Mouse (Mus musculus) kidney, adult 2 months (tissue): ENCODE results near the gene Gnb5. TPM values are rescaled to one million over a fixed set of nuclear protein-coding genes. Genes with fewer than 3 reads are reported as not detected.

ENCODE experiments used
- DNase-seq: peaks from one replicate; pipeline ENCODE4 v3.0.0; 2021
- H3K27ac ChIP-seq: fragments of 200-500 bp; 2 replicates; pipeline ENCODE4 v1.5.1; 2012; ENCODE audit warnings: low read depth, low read length, control low read depth, inconsistent platforms; ENCODE audit not compliant: insufficient read depth
- H3K27me3 ChIP-seq: fragments of 200-500 bp; replicated peaks from 2 replicates; pipeline ENCODE4 v1.6.1; 2012; ENCODE audit warnings: mild to moderate bottlenecking, moderate library complexity, low read length, inconsistent platforms; ENCODE audit not compliant: control insufficient read depth, insufficient read depth
- H3K36me3 ChIP-seq: fragments of 200-500 bp; 2 replicates; pipeline ENCODE4 v1.6.1; 2012; ENCODE audit warnings: mild to moderate bottlenecking, moderate library complexity, low read length, inconsistent platforms; ENCODE audit not compliant: control insufficient read depth, insufficient read depth
- H3K4me1 ChIP-seq: fragments of 200-500 bp; 2 replicates; pipeline ENCODE4 v1.6.1; 2011; ENCODE audit warnings: low read length; ENCODE audit not compliant: control insufficient read depth, insufficient read depth
- H3K4me3 ChIP-seq: fragments of 200-500 bp; 2 replicates; pipeline ENCODE4 v1.5.1; 2011; ENCODE audit warnings: mild to moderate bottlenecking, low read depth, low read length, control low read depth; ENCODE audit not compliant: insufficient read depth
- CTCF ChIP-seq: fragments of 200-500 bp; conservative IDR thresholded peaks from 2 replicates; pipeline ENCODE4 v1.5.1; 2011; ENCODE audit warnings: low read depth, mild to moderate bottlenecking, control low read depth, low read length, moderate library complexity, mixed read lengths; ENCODE audit not compliant: insufficient read depth, insufficient read length
- POLR2A ChIP-seq: fragments of 200-500 bp; IDR thresholded peaks from one replicate; pipeline ENCODE4 v1.6.1; 2011; ENCODE audit warnings: low read depth, low read length, control low read depth
- WGBS: fragments of 180-500 bp; shearing (Covaris S2); methylation state at CpG from one replicate; pipeline ENCODE4 v1.1.7; 2018; 5-methylcytosine and 5-hydroxymethylcytosine counted together
- polyA plus RNA-seq: library from polyadenylated mRNA; depleted of rRNA; stranded (reverse); fragments of >200 nt; gene quantifications from 2 replicates; pipeline ENCODE4 v1.2.3, GENCODE M21; 2012

Gnb5 gene
- polyA plus RNA-seq, 1 experiment: 18.0 TPM

DNA sequence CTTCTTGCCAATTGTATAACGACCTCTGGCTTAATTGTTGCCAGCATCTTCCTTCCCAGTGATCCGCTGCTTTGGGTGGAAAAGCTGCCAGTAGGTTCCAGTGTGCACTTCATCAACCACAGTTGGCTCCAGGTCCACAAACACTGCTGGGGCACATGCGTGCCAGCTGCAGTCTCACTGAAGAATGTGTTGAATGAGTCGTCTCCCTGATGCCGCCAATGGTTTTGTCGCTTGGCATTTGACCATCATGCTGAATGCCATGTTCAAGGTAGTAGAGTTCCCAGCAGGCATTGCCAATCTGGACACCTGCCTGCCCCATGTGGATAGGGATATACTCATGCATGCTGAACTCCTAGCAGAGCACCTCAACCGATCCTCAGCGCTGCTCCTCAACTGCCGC, 69.5 kb downstream of the Gnb5 start:
- DNase-seq: no peak
- H3K27me3 ChIP-seq: no peaks in the 10 kb centered on the region
- H3K4me1 ChIP-seq: no peaks in the 10 kb centered on the region
- H3K36me3 ChIP-seq: no peaks in the 10 kb centered on the region
- H3K4me3 ChIP-seq: no peak overlapping the region
- 94% methylated on average over 9 of the region's 9 CpGs for whole genome bisulfite sequencing
- TF ChIP-seq POLR2A (no peak), CTCF (no peak)
- no peak overlapping the region for H3K27ac ChIP-seq

DNA sequence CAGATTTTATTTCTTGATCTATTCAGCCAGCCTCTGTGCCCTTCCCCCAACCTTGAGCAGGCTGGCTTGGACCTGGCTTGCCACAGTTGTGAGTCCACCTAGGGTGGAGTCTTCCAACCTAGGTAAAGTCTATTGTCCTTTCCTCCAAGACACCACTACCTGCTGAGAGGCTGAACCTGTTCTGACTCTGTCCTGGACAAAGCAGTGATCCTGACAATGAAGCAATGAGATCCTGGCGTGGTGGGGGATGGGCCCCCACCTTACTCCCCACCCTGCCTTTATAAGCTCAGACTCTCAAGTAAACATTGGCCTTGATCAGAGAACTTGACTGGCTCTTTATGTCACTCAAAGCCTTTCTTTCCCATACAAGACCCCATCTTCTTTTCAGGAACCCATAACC, 70.3 kb downstream of the Gnb5 start:
- WGBS: 78% methylated on average over 1 of the region's 1 CpGs
- Histone ChIP-seq H3K27ac (no peak overlapping the region), H3K4me3 (no peak overlapping the region), H3K4me1 (no peaks in the 10 kb centered on the region), H3K27me3 (no peaks in the 10 kb centered on the region), H3K36me3 (no peaks in the 10 kb centered on the region)
- TF ChIP-seq POLR2A (no peak), CTCF (no peak)
- no peak for DNase-seq

DNA sequence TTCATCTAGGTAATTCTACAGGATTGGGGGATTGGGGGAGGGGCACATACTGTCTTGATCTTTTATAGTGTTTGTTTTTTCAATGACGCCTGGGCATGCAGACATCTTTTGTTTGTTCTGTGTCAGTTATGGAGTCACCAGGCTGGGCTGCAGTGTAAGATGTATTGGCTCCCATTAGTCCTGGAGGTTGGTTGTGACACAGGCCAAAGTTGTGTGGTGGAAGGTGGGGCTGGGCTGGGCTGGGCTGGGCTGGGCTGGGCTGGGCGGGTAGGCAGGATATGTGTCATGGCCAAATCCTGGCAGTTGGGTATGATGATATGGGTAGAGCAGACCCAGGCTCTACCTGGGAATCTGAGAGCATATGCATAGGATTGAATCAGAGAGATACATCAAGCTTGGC, 72.7 kb downstream of the Gnb5 start:
- H3K4me1 ChIP-seq: no peaks in the 10 kb centered on the region
- H3K36me3 ChIP-seq: no peaks in the 10 kb centered on the region
- DNase-seq: no peak
- H3K27me3 ChIP-seq: no peaks in the 10 kb centered on the region
- TF ChIP-seq CTCF: no peak
- no peak for TF ChIP-seq POLR2A
- 82% methylated on average over 2 of the region's 2 CpGs for WGBS
- no peak overlapping the region for H3K4me3 ChIP-seq
- H3K27ac ChIP-seq: no peak overlapping the region

DNA sequence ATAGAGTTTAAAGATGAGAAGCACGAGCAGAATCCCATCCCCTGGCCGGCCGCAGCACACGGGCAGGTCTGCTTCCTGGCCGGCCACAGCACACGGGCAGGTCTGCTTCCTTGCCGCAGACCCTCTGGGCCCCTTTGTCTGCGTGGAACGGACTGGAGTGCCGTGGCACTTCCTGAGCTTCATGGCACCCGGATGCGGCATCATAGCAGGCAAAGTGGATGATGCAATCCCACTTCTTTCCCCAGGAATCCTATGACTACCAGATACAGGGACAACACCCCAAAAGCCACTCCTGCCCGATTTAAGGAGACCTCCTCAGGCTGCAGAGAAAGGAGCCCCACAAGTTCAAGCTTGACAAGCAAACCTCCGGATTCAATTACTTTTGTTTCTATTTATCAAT, 76.7 kb downstream of the Gnb5 start:
- no peak for TF ChIP-seq CTCF
- no peak for TF ChIP-seq POLR2A

DNA sequence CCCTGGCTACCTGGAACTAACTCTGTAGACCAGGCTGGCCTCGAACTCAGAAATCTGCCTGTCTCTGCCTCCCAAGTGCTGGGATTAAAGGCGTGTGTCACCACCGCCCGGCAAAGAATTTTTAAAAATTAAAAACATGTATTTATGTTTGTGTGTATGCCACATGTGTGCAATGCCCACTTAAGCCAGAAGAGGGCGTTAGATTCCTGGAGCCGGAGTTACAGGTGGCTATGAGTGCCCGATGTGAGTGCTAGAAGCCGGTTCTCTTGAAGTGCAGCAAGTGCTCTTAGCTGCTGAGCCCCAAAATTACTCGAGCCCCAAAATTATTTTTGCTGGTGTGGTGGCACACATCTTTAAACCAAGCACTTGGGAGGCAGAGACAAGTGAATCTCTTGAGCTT, 77.7 kb downstream of the Gnb5 start:
- 85% methylated on average over 9 of the region's 9 CpGs for WGBS
- TF ChIP-seq CTCF (no peak), POLR2A (no peak)
- Histone ChIP-seq H3K4me3 (no peak overlapping the region), H3K27ac (no peak overlapping the region), H3K27me3 (no peaks in the 10 kb centered on the region), H3K4me1 (no peaks in the 10 kb centered on the region), H3K36me3 (peaks cover 2% of the 10 kb centered on the region; the same call in 1 of the 2 replicates)
- no peak for DNase-seq

More for the DNA sequence above, 76.7 kb downstream of the Gnb5 start:
- H3K36me3 ChIP-seq: peaks cover 2% of the 10 kb centered on the region; the same call in 1 of the 2 replicates
- H3K27me3 ChIP-seq: no peaks in the 10 kb centered on the region
- DNase-seq: no peak
- H3K27ac ChIP-seq: no peak overlapping the region
- no peak overlapping the region for H3K4me3 ChIP-seq
- no peaks in the 10 kb centered on the region for H3K4me1 ChIP-seq
- WGBS: 91% methylated on average over 14 of the region's 14 CpGs

DNA sequence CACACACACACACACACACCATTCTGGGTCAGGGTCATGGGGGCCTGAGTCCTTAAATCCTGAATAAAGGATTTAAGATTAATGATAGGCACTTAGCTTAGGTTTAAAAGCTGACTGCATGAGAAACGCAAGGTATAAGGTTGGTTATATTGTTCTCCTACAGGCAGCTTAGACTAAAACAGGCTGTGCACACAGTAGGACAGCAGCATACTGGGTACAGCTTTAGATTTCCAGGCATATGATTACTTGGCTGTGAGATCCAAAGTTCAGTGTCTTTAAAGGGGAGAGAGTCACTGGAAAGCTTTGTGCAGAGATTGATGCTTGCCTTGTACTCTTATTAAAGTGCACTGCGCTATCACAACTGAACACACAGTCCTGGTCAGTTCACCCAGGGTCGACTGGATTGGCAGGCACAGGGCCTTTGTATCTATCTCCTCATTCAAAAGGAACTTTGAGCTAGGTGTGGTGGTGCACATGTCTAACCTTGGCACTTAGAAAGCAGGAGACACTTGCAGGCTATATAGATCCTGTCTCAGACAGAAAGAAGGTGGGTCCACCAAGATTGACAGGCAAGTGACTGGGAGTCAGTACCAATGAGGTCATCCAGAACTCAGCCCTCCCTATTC, 78.4 kb downstream of the Gnb5 start:
- Histone ChIP-seq H3K4me3 (no peak overlapping the region), H3K36me3 (peaks cover 6% of the 10 kb centered on the region; the same call in 1 of the 2 replicates), H3K27ac (no peak overlapping the region), H3K27me3 (no peaks in the 10 kb centered on the region), H3K4me1 (no peaks in the 10 kb centered on the region)
- DNase-seq: no peak
- TF ChIP-seq POLR2A (no peak), CTCF (no peak)
- WGBS: 79% methylated on average over 3 of the region's 3 CpGs

DNA sequence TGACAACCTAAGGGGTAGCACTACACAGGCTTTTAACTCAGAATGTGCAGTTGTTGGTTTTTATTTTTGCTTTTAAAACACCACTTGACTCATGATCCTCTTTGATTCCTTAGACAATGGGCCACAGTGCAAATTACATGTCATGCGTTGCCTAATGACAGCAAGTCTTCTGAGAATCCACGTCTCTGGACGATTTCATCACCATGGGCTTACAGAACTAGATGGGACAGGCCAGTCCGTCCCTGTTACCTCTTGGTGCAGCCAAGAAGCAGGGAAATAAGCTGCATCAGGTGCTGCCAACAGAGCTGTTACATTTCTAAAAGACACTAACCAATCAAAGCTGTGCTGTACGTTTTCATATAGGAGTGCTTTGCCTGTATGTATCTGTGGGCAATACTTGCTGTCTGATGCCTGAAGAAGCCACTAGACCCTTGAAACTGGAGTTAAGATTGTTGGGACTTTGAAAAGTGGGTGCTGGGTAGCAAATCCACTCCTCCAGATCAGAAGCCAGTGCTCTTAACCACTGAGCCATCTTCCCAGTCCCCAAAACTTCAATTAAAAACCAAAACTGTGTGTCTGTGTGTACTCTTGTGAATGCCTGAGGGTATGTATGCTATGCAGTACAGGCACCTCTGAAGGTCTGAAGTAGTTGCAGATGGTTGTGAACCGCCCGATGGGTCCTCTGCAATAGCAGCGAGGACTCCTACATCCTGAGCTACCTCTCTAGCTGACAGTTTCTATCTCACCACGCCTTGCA, 79.3 kb downstream of the Gnb5 start:
- H3K27ac ChIP-seq: no peak overlapping the region
- H3K36me3 ChIP-seq: peaks cover 6% of the 10 kb centered on the region; the same call in 1 of the 2 replicates
- no peak for DNase-seq
- H3K4me3 ChIP-seq: no peak overlapping the region
- WGBS: 85% methylated on average over 9 of the region's 9 CpGs
- TF ChIP-seq CTCF (no peak), POLR2A (no peak)
- H3K4me1 ChIP-seq: no peaks in the 10 kb centered on the region
- no peaks in the 10 kb centered on the region for H3K27me3 ChIP-seq
